Mouse (Mus musculus): ENCODE results near the gene Tns2. TPM values are rescaled to one million over a fixed set of nuclear protein-coding genes. Genes with fewer than 3 reads are reported as not detected.

Tns2 gene
- polyA plus RNA-seq, 1 experiment from 2014 or later = 14.6 TPM

DNA sequence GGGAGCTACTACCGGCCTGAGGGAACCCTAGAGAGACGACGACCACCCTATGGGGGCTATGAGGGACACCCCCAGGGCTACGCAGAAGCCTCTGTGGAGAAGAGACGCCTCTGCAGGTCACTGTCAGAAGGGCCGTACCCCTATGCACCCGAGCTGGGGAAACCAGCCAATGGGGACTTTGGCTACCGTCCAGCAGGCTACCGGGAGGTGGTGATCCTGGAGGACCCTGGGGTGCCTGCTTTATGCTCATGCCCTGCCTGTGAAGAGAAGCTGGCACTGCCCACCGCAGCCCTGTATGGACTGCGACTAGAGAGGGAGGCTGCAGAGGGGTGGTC lies 11.2 kb downstream of the Tns2 start:
- Histone ChIP-seq H3K4me2 (ENCODE audit: low read depth, severe bottlenecking) (no peak overlapping the region), H3K9ac (ENCODE audit: low read length) (no peak overlapping the region), H3K27ac (replicated peaks; ENCODE audit: low read depth, low read length) (no peak overlapping the region), H3K4me3 (ENCODE audit: low read depth, low read length) (no peak overlapping the region), H3K36me3 (ENCODE audit: control insufficient read depth, insufficient read depth, low read length) (no peaks in the 10 kb centered on the region; the same call in 1 of the 2 replicates), H3K27me3 (ENCODE audit: control insufficient read depth, insufficient read depth, low read length) (no peaks in the 10 kb centered on the region), H3K4me1 (ENCODE audit: control insufficient read depth, insufficient read depth, low read length) (peaks cover 3% of the 10 kb centered on the region; the same call in 1 of the 2 replicates), H3K9me3 (ENCODE audit: control insufficient read depth, low read length) (no peaks in the 10 kb centered on the region)
- ATAC-seq (ENCODE audit: insufficient number of reproducible peaks, low FRiP score, low TSS enrichment, low read depth) (no peak), DNase-seq (ENCODE audit: low spot score) (no peak)
- 84% methylated on average over 11 of the region's 11 CpGs for WGBS

- Histone ChIP-seq H3K27me3 (ENCODE audit: control insufficient read depth, insufficient read depth, low read length) (no peaks in the 10 kb centered on the region), H3K9ac (ENCODE audit: low read length) (no peak overlapping the region), H3K4me2 (ENCODE audit: low read depth, severe bottlenecking) (no peak overlapping the region), H3K9me3 (ENCODE audit: control insufficient read depth, low read length) (no peaks in the 10 kb centered on the region), H3K4me1 (ENCODE audit: control insufficient read depth, insufficient read depth, low read length) (no peaks in the 10 kb centered on the region), H3K36me3 (ENCODE audit: control insufficient read depth, insufficient read depth, low read length) (no peaks in the 10 kb centered on the region; the same call in 1 of the 2 replicates), H3K27ac (replicated peaks; ENCODE audit: low read depth, low read length) (no peak overlapping the region), H3K4me3 (ENCODE audit: low read depth, low read length) (no peak overlapping the region)
- ATAC-seq (ENCODE audit: insufficient number of reproducible peaks, low FRiP score, low TSS enrichment, low read depth) = no peak
- 94% methylated on average over 6 of the region's 6 CpGs for WGBS
- no peak for DNase-seq (ENCODE audit: low spot score)
Observed at GRCm38 (mm10) chr15:102112181-102112580, 12.0 kb downstream of the Tns2 start.

DNA sequence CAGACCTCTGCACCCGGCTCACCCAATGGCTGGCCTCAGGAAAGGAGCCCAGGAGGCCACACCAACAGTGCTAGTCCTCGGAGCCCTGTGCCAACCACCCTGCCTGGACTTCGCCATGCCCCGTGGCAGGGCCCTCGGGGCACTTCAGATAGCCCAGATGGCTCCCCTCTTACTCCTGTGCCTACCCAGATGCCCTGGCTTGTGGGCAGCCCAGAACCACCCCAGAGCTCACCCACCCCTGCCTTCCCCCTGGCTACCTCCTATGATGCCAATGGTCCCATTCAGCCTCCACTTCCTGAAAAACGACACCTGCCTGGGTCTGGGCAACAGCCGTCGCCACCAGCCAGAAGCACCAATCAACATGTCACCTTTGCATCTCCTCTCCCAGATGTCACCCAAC lies 12.6 kb downstream of the Tns2 start:
- DNase-seq (ENCODE audit: low spot score) (no peak), ATAC-seq (ENCODE audit: insufficient number of reproducible peaks, low FRiP score, low TSS enrichment, low read depth) (no peak)
- Histone ChIP-seq H3K27ac (replicated peaks; ENCODE audit: low read depth, low read length) (no peak overlapping the region), H3K4me1 (ENCODE audit: control insufficient read depth, insufficient read depth, low read length) (no peaks in the 10 kb centered on the region), H3K9ac (ENCODE audit: low read length) (no peak overlapping the region), H3K4me3 (ENCODE audit: low read depth, low read length) (no peak overlapping the region), H3K36me3 (ENCODE audit: control insufficient read depth, insufficient read depth, low read length) (peaks cover 3% of the 10 kb centered on the region), H3K9me3 (ENCODE audit: control insufficient read depth, low read length) (no peaks in the 10 kb centered on the region), H3K4me2 (ENCODE audit: low read depth, severe bottlenecking) (no peak overlapping the region), H3K27me3 (ENCODE audit: control insufficient read depth, insufficient read depth, low read length) (no peaks in the 10 kb centered on the region)
- WGBS = 69% methylated on average over 8 of the region's 8 CpGs

- no peak overlapping the region for H3K4me2 ChIP-seq (ENCODE audit: low read depth, severe bottlenecking)
- DNase-seq (ENCODE audit: low spot score) (no peak), ATAC-seq (ENCODE audit: insufficient number of reproducible peaks, low FRiP score, low TSS enrichment, low read depth) (no peak)
- WGBS = 78% methylated on average over 4 of the region's 4 CpGs
- peaks cover 7% of the 10 kb centered on the region for H3K36me3 ChIP-seq (ENCODE audit: control insufficient read depth, insufficient read depth, low read length)
- no peaks in the 10 kb centered on the region for H3K27me3 ChIP-seq (ENCODE audit: control insufficient read depth, insufficient read depth, low read length)
- no peak overlapping the region for H3K27ac ChIP-seq (replicated peaks; ENCODE audit: low read depth, low read length)
- H3K4me3 ChIP-seq (ENCODE audit: low read depth, low read length) = no peak overlapping the region
- no peaks in the 10 kb centered on the region for H3K9me3 ChIP-seq (ENCODE audit: control insufficient read depth, low read length)
- H3K9ac ChIP-seq (ENCODE audit: low read length) = no peak overlapping the region
- no peaks in the 10 kb centered on the region for H3K4me1 ChIP-seq (ENCODE audit: control insufficient read depth, insufficient read depth, low read length)
Observed at GRCm38 (mm10) chr15:102113674-102114073, 13.5 kb downstream of the Tns2 start.

GRCm38 (mm10) chr15:102114651-102115260 lies 14.5 kb downstream of the Tns2 start:
- no peaks in the 10 kb centered on the region for H3K27me3 ChIP-seq (ENCODE audit: control insufficient read depth, insufficient read depth, low read length)
- WGBS = 88% methylated on average over 7 of the region's 7 CpGs

DNA sequence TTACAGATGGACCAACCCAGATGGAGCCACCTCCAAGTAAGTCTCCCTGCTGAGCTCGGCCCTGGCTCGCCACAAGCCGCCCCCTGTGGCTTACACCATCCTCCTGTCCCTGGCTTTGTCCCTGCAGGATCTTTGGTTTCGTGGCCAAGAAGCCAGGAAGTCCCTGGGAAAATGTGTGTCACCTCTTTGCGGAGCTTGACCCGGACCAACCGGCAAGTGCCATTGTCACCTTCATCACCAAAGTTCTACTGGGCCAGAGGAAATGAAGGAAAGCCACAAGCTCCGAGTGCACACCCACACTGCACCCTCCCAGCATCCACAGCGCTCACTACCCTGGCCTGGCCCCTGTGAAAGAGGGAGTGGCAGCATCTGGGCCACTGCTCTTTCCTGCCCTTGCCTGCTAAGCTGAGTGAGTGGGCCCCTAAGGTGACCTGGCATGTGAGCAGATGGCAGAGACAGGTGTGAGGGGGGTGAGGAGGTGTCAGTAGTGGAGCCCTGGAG lies 15.6 kb downstream of the Tns2 start:
- no peak overlapping the region for H3K27ac ChIP-seq (replicated peaks; ENCODE audit: low read depth, low read length)
- no peak for ATAC-seq (ENCODE audit: insufficient number of reproducible peaks, low FRiP score, low TSS enrichment, low read depth)
- no peak overlapping the region for H3K4me3 ChIP-seq (ENCODE audit: low read depth, low read length)
- 76% methylated on average over 9 of the region's 9 CpGs for WGBS
- no peaks in the 10 kb centered on the region for H3K9me3 ChIP-seq (ENCODE audit: control insufficient read depth, low read length)
- H3K27me3 ChIP-seq (ENCODE audit: control insufficient read depth, insufficient read depth, low read length) = no peaks in the 10 kb centered on the region
- no peak overlapping the region for H3K4me2 ChIP-seq (ENCODE audit: low read depth, severe bottlenecking)
- no peak overlapping the region for H3K9ac ChIP-seq (ENCODE audit: low read length)
- H3K4me1 ChIP-seq (ENCODE audit: control insufficient read depth, insufficient read depth, low read length) = no peaks in the 10 kb centered on the region
- H3K36me3 ChIP-seq (ENCODE audit: control insufficient read depth, insufficient read depth, low read length) = peaks cover 13% of the 10 kb centered on the region
- no peak for DNase-seq (ENCODE audit: low spot score)

More at GRCm38 (mm10) chr15:102114651-102115260, 14.5 kb downstream of the Tns2 start:
- Histone ChIP-seq H3K27ac (replicated peaks; ENCODE audit: low read depth, low read length) (no peak overlapping the region), H3K4me1 (ENCODE audit: control insufficient read depth, insufficient read depth, low read length) (no peaks in the 10 kb centered on the region), H3K4me2 (ENCODE audit: low read depth, severe bottlenecking) (no peak overlapping the region), H3K36me3 (ENCODE audit: control insufficient read depth, insufficient read depth, low read length) (peaks cover 12% of the 10 kb centered on the region), H3K9me3 (ENCODE audit: control insufficient read depth, low read length) (no peaks in the 10 kb centered on the region), H3K9ac (ENCODE audit: low read length) (no peak overlapping the region), H3K4me3 (ENCODE audit: low read depth, low read length) (no peak overlapping the region)
- DNase-seq (ENCODE audit: low spot score) = no peak
- ATAC-seq (ENCODE audit: insufficient number of reproducible peaks, low FRiP score, low TSS enrichment, low read depth) = no peak

GRCm38 (mm10) chr15:102116753-102117415 lies 16.7 kb downstream of the Tns2 start:
- no peak for DNase-seq (ENCODE audit: low spot score)
- no peaks in the 10 kb centered on the region for H3K4me1 ChIP-seq (ENCODE audit: control insufficient read depth, insufficient read depth, low read length)
- WGBS = 79% methylated on average over 11 of the region's 11 CpGs
- peaks cover 15% of the 10 kb centered on the region for H3K36me3 ChIP-seq (ENCODE audit: control insufficient read depth, insufficient read depth, low read length)
- ATAC-seq (ENCODE audit: insufficient number of reproducible peaks, low FRiP score, low TSS enrichment, low read depth) = no peak
- H3K9me3 ChIP-seq (ENCODE audit: control insufficient read depth, low read length) = no peaks in the 10 kb centered on the region
- no peak overlapping the region for H3K4me2 ChIP-seq (ENCODE audit: low read depth, severe bottlenecking)
- H3K27ac ChIP-seq (replicated peaks; ENCODE audit: low read depth, low read length) = no peak overlapping the region
- H3K27me3 ChIP-seq (ENCODE audit: control insufficient read depth, insufficient read depth, low read length) = no peaks in the 10 kb centered on the region
- no peak overlapping the region for H3K4me3 ChIP-seq (ENCODE audit: low read depth, low read length)
- no peak overlapping the region for H3K9ac ChIP-seq (ENCODE audit: low read length)

DNA sequence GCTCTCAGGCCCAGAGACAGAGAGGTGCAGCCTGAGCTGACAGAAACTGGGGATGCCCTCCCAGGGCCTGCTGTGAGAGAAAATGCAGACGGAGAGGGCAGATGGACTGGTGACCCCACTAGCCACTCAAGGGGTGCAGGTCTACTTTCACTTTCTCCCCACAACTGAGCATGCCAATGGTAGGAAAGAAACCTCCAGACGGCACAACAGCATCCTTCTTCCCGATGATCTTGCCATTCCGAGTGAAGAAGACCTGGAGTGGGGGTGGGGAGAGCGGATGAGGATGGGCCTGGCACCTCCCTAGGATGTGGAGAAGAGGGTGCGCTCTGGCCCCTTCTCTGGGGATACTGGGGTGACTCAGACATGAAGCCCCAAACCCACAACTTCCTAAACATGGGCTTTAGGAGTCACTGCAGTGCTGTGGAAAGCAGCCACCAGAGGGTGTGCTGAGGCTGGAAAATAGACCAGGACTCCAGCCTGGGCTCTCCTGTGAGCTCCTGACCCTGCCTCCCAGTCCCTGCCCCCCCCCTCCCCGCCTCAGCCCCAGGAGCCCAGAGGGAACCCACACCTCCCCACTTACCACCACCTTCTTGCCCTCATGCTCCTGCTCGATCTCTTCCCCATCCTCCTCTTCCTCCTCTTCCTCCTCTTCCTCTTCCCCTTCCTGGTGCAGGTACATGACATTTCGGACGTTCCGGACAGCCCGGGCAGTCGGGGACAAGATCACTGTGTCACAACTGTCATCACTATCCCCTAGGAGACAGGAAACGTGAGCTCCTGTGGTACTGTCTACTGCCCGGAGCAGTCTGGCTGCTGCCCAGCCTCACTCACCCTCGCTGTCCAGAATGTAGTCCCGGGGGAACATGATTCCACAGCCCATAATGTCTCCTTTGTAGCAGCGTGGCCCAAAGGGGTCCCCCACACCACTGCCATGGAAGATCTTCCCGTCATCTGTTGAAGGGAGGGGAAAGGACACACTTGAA lies 17.5 kb downstream of the Tns2 start:
- 81% methylated on average over 19 of the region's 19 CpGs for WGBS
- DNase-seq (ENCODE audit: low spot score) = no peak
- no peaks in the 10 kb centered on the region for H3K4me1 ChIP-seq (ENCODE audit: control insufficient read depth, insufficient read depth, low read length)
- H3K27ac ChIP-seq (replicated peaks; ENCODE audit: low read depth, low read length) = no peak overlapping the region
- no peak for ATAC-seq (ENCODE audit: insufficient number of reproducible peaks, low FRiP score, low TSS enrichment, low read depth)
- H3K9ac ChIP-seq (ENCODE audit: low read length) = no peak overlapping the region
- H3K36me3 ChIP-seq (ENCODE audit: control insufficient read depth, insufficient read depth, low read length) = peaks cover 15% of the 10 kb centered on the region
- no peak overlapping the region for H3K4me3 ChIP-seq (ENCODE audit: low read depth, low read length)
- H3K9me3 ChIP-seq (ENCODE audit: control insufficient read depth, low read length) = no peaks in the 10 kb centered on the region
- H3K27me3 ChIP-seq (ENCODE audit: control insufficient read depth, insufficient read depth, low read length) = no peaks in the 10 kb centered on the region
- H3K4me2 ChIP-seq (ENCODE audit: low read depth, severe bottlenecking) = no peak overlapping the region
